Mouse (Mus musculus) left cerebral cortex, postnatal 14 days (tissue): Measurements from ENCODE around the gene Rapgef1. TPM values are rescaled to one million over a fixed set of nuclear protein-coding genes. Genes with fewer than 3 reads are reported as not detected.

Experiments used
- DNase-seq, 2 experiments: peaks; one replicate each; pipeline ENCODE4 v3.0.0; 2021 to 2022; ENCODE audit warnings: low spot score in 2 of 2, mixed read lengths in 1 of 2
- intact Hi-C: fragments of 180-260 bp; cut with DNase I; formaldehyde crosslinking; loops from one replicate; pipeline ENCODE4 v1.15.1; 2025
- total RNA-seq, 2 experiments: library from RNA; stranded (reverse); gene quantifications; 2 replicates each; pipeline ENCODE4 v1.2.3; 2021

Gene Rapgef1
- total RNA-seq, 2 experiments from 2014 or later, result 118 to 124 TPM

DNA sequence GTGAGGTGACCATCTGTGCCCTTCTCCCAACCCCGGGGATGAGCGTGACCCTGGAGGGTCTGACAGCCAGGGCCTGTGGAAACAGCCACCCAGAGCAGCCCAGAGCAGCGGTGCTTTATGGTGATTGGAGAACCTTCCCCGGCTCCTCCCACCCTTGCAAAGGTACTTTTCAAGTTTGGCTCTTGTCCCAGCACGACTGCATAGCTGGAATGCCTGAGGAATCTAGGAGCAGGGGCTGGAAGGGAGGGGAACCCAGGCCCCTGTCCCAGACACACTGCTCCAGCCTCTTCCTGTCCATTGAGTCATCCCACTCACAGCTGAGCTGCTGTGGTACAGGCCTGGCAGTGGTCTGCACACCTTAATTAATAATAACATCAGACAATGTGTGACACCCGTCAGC, 97.2 kb downstream of the Rapgef1 start:
- DNase-seq, result peak; percentile 32 to 61
- intact Hi-C loops, result no loop called here

DNA sequence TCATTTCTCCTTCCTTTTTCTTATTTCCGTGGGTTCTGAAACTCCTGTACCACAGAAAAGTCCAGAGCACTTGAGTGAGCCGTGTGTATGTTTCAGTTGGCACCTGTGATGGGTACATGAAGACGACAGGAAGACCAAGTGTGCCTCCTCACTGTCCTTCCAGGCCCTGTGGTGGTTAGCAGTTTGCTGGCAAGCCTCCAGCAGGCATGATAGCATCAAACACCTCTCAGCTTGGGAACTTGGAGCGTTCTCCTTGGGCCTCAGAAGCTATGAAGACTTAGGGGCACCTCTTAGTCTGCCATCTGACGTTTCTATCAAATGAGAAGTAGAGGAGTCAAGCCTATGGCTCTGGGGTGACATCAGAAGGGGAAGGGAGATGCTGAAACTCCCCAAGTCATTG, 99.1 kb downstream of the Rapgef1 start:
- intact Hi-C loops, result no loop called here
- no peak for DNase-seq

DNA sequence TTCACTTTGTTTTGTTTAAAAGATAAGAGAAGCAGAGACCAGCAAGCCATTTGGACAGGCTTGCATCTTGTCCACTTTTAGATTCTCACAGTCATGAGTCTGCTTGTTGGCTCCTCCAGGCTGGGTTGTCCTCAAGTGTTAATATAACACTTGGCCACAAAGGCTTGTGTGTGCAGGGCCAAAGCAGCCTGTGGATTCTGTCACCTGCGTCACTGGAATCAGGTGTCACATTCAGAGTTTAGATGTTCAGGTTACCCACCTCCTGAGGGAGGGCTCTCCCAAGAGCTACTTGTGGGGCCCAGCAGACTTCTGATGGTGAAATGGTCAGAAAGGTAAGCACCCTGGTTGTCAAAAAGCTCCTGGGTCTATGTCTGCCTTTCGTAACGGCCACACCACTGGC, 103.6 kb downstream of the Rapgef1 start:
- intact Hi-C loops, result no loop called here

DNA sequence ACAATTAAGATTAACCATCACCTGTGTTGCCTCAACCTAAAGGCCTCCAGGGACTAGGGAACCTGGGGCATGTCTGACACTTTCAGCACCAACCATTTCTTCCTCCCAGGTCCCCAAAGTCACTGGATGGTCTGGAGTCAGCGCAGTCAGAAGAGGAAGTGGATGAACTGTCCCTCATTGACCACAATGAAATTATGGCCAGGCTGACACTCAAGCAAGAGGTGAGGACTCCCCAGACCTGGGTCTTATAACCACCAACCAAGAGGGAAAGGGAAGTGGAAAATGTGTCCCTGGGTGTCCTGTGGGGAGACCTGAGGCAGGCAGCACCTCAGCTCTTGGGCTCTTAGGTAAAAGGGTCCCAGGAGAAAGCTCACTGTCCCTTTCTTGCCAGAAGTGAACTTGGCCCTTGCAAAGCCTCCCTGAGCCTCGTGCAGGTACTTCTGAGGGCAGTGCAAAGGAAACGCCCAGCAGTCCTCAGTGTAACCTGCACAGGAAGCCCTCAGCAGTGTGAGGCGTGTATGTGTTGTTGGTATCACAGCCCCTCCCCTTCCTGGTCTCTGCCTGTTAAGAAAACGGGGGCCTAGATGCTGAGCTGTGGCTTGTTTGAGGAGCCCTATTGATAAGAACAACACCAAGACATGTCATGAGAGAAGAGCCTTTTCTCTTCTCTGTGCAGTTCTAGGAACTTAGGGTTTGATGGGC, 105.3 kb downstream of the Rapgef1 start:
- no peak for DNase-seq
- intact Hi-C loops, result no loop called here

More for the DNA sequence above, 103.6 kb downstream of the Rapgef1 start:
- no peak for DNase-seq

DNA sequence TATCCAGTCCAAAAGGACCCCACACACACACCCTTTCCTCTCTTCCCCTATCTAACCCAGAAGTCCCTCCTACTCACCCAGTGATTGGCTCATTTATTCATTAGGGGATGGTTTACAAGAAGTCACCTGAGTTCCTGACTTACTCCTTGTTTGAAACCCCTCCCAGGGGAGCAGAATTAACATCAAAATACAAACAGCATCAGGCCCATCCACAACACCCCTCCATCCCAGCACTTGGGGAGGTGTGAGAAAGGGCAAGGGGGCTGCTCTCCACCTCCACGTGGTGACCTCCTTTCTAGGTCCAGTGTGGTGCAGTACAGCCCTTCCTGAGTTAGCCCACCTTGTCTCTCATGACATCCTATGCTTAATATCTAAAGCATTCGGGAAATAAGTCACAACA, 110.0 kb downstream of the Rapgef1 start:
- intact Hi-C loops, result no loop called here
- no peak for DNase-seq

DNA sequence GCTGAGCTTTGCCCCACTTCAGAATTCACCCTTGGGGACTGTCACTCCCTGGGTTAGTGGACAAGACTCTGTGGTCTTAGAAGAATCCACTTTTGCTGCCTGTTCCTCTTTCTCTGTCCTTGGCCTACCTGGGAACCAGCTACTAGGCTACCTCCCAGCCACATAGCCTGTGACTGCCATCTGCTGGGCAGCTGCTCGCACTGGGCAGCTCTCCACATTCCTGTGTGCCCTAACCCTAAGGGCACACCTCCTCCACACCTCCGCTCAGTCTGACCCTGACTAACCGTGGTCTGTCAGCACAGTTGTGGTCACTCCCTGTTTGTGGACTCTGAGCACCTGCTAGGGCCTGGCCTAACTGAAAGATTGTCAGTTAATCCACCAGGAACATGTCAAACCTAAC, 112.0 kb downstream of the Rapgef1 start:
- intact Hi-C loops, result no loop called here
- DNase-seq, result peak in 1 of 2 experiments; percentile 26

DNA sequence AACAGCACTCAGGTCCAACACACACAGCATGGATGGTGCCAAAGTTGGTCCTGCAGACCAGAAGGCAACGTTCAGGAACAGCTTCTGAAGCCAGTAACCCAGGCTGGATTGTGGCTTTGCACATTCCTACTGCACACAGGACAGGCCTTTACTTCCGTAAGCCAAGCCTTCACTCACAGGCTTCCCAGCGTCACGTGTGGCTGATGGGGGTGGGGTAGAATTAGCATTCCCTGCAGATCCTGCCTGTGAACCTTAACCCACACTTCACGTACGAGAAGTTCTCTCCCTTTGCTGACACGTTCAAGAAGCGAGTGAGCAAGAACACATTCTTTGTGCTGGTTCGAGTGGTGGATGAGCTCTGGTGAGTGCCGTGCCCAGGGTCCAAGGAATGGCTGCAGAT, 113.0 kb downstream of the Rapgef1 start:
- intact Hi-C loops, result no loop called here

DNA sequence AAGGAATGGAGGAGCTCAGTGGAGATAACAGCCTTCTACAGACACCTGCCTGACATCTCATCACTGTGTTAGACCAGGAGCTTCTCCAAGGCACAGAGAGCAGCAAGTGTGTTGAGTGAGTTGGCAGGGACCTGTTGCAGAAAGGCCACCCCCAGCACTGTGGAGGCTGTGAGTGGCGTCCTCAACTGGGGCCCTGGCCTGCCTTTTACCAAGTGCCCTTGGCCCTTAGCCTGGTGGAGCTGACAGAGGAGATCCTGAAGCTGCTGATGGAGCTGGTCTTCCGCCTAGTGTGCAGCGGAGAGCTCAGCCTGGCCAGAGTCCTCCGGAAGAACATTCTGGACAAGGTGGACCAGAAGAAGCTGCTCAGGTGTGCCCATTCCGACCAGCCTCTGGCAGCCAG, 113.8 kb downstream of the Rapgef1 start:
- intact Hi-C loops, result no loop called here
- no peak for DNase-seq

More for the DNA sequence above, 113.0 kb downstream of the Rapgef1 start:
- no peak for DNase-seq

DNA sequence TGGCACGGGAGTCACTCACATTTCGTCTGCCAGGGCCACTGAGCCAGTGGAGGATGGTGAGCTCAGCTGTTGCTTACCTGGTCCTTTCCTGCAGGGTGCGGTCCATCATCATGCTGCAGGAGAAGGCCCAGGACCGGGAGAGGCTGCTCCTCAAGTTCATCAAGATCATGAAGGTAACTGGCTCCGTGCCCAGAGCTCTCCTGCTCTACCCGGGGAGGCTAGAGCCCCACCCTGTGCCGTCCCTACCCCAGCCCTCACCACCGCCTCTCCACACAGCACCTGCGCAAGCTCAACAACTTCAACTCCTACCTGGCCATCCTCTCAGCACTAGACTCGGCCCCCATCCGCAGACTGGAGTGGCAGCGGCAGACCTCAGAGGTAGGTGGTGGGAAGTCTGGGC, 116.2 kb downstream of the Rapgef1 start:
- no peak for DNase-seq

DNA sequence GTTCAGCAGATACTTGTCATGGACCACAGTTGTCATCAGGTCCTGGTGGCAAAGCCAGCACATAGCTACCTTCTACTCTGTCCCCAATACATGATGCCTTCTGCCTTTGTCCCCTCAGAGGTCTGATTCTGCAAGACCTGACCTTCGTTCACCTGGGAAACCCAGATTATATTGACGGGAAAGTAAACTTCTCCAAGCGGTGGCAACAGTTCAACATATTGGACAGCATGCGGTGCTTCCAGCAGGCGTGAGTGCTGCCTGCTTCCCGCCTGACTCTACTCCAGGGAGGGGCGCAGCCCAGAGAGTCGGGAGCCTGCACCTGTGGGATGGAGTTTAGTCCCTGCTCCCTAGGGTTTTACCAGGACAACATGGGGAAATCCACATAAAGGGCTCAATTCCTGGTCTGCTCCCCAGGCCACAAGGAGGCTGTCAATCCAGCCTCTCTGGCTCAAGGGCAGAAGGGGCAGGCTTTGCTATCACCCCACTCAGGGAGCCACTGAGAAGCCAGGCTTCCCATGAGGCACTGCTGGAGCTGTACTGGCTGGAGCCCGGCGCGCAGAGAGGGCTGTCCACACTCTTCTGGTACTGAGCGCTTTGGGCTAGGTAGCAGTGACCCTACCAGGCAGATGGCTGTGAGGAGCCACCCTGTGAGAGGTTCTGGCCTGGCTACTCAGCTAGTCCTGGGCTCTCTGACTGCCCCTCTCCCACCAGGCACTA, 117.8 kb downstream of the Rapgef1 start:
- no peak for DNase-seq
- intact Hi-C loops, result no loop called here

More for the DNA sequence above, 116.2 kb downstream of the Rapgef1 start:
- intact Hi-C loops, result no loop called here

DNA sequence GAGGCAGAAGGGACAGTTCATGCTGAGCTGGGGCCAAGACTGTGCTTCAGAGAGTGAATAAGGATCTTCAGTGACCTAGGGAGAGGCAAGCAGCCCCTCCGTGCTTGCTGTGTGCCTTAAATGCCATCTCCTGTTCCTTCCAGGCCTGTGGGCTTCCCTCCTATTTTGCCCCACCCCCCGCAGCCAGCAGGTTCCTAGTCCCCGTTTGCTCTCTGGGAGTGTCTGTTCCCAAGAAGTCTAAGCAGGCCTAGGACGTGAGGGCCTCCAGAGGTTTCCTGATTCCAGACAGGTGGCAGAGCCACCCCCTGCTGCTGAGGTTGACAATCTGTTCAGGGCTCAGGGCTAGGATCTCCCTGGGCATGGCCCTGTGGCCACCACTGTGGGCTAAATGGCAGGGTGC, 119.3 kb downstream of the Rapgef1 start:
- intact Hi-C loops, result no loop called here
- no peak for DNase-seq

DNA sequence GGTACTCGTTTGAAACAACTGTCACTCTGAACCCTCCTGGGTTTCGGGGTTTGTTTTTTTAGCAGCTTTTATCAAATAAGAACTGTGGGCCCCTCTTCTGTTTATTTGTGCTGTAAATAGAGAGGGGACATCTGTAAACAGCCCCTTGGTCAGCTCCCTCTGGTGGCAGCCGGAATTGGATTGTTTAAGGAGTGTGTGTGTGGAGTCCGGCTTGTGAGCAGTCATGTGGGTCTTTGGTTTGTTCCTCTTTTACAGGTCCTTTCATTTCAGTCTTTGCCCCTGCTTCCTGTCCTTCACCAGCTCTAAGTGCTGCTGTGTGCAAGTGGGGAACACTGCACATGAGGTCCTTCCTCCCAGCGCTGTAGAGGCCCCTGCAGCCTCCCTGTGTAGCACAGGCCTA, 119.8 kb downstream of the Rapgef1 start:
- intact Hi-C loops, result no loop called here
- DNase-seq, result peak; percentile 45 to 55

DNA sequence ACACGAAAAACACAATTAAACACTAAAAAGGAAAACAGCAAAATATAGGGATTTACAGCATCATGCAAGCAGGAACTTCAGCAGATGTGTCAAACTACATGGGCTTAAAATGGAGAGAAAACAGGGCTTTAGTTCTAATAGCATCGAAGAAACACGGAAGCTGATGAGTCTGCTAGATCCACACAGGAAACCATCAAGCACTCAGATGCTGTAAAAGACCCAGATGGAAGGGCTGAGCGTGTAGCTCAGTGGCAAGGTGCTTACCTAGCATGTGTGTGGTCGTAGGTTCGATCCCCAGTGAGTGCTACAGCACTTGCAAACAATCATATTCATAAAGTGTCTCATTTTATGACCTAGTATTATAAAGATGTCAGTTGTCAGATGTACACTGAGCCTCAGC, 121.7 kb downstream of the Rapgef1 start:
- intact Hi-C loops, result no loop called here
- no peak for DNase-seq

DNA sequence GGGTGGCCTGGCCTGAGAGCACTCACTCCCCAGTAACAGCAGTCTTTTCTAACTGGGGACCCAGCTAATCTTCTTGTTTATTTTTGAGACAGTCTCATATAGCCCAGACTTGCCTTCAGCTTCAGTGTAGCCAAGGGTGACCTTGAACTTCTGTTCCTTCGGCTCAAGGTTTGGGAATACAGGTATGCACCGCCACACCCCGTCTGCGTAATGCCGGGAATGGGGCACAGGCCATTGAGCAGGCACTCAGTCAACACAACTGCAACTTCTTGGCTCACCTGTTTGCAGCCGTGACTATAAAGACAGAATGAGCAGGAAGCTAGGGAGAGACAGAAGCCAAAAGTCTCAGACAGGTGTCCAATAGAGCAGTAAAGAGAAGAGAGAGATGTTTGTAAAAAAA, 124.7 kb downstream of the Rapgef1 start:
- no peak for DNase-seq
- intact Hi-C loops, result no loop called here

DNA sequence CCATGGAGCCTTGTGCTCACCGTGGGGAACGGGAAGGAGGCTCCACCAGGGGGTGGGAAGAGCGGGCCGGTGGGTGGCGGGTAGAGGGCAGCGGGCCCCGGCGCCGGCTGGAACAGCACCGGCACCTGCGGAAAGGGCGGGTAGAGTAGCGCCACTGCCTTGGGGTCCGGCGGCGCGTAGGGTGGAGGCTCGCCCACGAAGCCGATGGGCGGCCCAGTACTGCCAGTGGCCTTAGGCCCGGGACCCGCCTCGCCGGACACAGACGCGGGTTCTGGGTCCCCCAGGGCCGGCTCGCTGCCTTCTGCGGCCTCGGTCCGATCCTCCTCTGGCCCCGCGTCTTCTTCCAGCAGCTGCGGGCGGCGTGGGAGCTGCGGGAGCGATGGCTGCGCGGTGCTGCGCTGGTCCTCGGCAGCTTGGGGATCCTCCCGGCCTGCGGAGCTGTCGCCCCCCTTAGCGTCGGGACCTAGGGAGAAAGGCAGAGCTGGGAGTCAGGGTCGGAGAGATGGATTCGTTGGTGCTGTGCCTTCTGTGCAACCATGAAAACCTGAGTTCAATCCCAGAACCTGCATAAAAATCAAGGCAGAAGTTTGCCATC, 127.8 kb downstream of the Rapgef1 start:
- DNase-seq, result no peak
- intact Hi-C loops, result no loop called here

DNA sequence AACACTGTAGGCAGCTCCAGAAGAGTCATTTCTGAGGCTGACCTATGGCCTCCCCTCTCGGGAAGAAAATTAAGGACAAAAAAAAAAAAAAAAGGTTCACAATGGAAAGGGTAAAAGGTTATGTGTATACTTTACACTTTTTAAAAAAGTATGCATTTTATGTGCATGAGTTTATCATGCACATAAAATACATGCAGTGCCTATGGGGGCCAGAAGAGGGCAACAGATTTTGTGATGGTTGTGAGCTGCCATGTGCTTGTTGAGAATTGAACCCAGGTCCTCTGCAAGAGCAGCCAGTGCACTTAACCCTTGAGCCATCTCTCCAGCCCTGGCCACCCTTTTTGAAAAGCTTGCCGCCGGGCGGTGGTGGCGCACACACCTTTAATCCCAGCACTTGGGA, 128.3 kb downstream of the Rapgef1 start:
- DNase-seq, result peak; percentile 40 to 64
- intact Hi-C loops, result no loop called here

DNA sequence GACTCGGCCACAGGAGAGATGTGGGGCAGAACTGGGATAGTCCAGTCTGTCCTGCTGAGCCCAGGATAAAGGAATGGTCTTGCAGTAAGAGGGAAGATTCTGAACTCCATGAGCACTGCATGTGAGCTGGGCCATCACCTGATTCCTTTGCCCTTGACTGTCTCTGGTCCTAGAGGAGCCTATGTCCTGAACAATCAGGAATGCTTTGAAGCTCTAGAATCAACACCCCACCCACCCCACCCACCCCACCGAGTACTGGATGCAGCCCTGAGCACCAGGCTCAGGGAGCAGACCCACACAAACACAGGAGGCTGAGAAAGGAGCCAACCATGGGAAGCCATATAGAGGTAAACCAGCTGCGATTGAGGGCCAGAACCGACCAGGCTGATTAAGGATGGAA, 129.0 kb downstream of the Rapgef1 start:
- intact Hi-C loops, result no loop called here
- no peak for DNase-seq

DNA sequence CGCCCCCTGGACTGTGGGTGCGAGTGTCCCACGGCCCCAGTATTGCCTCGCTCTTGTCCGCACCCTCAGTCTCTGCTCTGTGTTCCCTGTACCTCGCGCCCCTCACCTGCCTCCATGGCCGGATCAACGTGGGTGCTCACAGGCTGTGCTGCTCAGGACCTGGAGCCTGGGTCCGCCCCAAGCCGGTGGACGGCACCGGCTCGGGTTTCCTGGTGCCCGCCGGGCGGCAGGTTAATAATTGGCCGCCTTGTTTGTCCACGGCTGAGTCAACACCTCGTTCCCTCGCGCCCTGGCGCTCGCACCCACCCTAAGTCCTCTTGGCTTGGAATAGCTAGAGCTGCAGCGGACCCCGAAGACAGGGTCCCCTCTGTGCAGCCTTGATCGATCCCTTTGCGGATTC, 132.0 kb downstream of the Rapgef1 start, which contains the start of gene Gm13420:
Gene Gm13420, minus strand, starts transcription at position 189 of the 400 bp plus-strand sequence.
- intact Hi-C loops, result no loop called here
- no peak for DNase-seq

DNA sequence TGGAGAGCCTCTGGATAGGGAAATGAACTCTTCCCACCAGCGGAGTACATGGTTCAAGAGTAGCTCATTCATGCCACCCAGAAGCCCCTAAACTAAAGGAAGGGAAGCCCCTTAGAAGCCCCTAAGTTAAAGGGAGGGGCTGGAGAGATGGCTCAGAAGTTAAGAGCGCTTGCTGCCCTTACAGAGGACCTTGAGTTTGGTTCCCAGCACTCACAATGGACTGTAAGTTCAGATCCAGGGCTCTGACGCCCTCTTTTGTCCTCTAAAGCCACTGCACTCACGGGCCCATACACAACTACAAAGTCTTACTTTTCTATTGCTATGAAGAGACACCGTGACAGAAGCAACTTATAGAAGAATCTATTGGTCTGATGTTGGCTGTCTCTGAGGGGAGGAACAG, 132.9 kb downstream of the Rapgef1 start:
- no peak for DNase-seq
- intact Hi-C loops, result no loop called here

DNA sequence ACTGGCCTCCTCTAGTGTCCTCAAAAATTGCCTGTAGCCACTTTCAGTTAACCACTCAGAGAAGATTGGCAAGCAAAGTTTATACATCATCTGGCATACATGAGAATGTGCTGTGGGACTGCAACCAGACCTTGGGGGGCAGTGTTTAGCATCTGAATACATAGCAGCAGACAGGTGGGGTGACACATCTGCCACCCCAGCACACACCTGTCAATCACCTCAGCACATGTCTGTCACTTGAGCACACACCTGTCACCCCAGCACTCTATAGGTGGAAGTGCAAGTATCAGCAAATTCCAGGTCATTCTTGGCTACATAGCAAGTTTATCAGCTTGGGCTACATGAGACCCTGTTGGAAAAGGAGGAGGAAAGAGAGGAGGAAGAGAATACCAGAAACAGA, 136.2 kb downstream of the Rapgef1 start:
- intact Hi-C loops, result no loop called here
- no peak for DNase-seq

DNA sequence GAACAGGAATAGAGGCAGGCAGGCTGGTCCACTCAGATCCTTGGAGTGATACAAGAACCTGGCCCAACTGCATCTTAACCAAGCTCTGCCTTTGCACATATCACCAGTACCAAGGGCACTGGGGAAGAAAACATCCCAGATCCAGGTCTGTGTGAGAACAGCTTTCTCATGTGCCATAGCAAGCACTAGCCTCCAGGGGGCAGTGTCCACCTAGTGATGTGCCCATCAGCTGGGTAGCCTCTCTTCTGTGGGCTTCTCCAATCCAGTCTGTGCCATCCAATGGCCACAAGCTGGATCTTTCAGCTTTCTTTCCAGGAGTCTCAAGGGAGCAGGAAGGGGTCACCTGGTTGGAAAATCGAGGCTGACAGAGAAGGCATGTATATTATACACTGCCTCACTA, 145.3 kb downstream of the Rapgef1 start:
- peak; percentile 54 to 66 for DNase-seq
- intact Hi-C loops, result no loop called here
